Mouse (Mus musculus) ES-E14 (cell line): Measurements from ENCODE around the gene Srm. TPM values are rescaled to one million over a fixed set of nuclear protein-coding genes. Genes with fewer than 3 reads are reported as not detected.

ENCODE experiments used
- DNase-seq: peaks from one replicate; pipeline ENCODE4 v3.0.0-alpha.2; 2013; ENCODE audit warnings: low read depth, low spot score
- H3K27ac ChIP-seq: 2 replicates; pipeline ENCODE4 v1.5.1; 2012; ENCODE audit warnings: low read depth, mild to moderate bottlenecking, low read length, moderate library complexity, mixed read lengths; ENCODE audit not compliant: poor library complexity, insufficient read depth, severe bottlenecking
- H3K36me3 ChIP-seq: 2 replicates; pipeline ENCODE4 v1.6.1; 2012; ENCODE audit warnings: mild to moderate bottlenecking, low read length, moderate library complexity, mixed read lengths; ENCODE audit not compliant: control insufficient read depth, poor library complexity, insufficient read depth, severe bottlenecking
- H3K4me1 ChIP-seq, 2 experiments: fragments of 150-350 bp in 1 of 2; sonication (generic) in 1 of 2; 2 replicates each; pipeline ENCODE4 v1.6.1; 2012; ENCODE audit warnings: low read length in 2 of 2, mild to moderate bottlenecking in 1 of 2, mixed read lengths in 1 of 2; ENCODE audit not compliant: control insufficient read depth in 2 of 2, insufficient read depth in 2 of 2, poor library complexity in 1 of 2
- H3K4me3 ChIP-seq, 2 experiments: fragments of 150-350 bp in 1 of 2; sonication (generic) in 1 of 2; 2 replicates each; pipeline ENCODE4 v1.5.1; 2012; ENCODE audit warnings: low read length in 2 of 2, low read depth in 1 of 2, mild to moderate bottlenecking in 1 of 2, mixed read lengths in 1 of 2; ENCODE audit not compliant: insufficient read depth in 1 of 2, poor library complexity in 1 of 2, severe bottlenecking in 1 of 2
- H3K9ac ChIP-seq: 2 replicates; pipeline ENCODE4 v1.6.1; 2012; ENCODE audit warnings: low read depth, mild to moderate bottlenecking, low read length, mixed read lengths; ENCODE audit not compliant: poor library complexity, insufficient read depth, severe bottlenecking
- H3K9me3 ChIP-seq: fragments of 150-350 bp; sonication (generic); 2 replicates; pipeline ENCODE4 v1.6.1; 2012; ENCODE audit warnings: low read depth, mild to moderate bottlenecking, low read length; ENCODE audit not compliant: control insufficient read depth, insufficient read depth
- CHD2 ChIP-seq: IDR thresholded peaks from 2 replicates; pipeline ENCODE4 v1.6.1; 2014; ENCODE audit warnings: mild to moderate bottlenecking, low read depth, low read length, inconsistent platforms
- HCFC1 ChIP-seq: IDR thresholded peaks from 2 replicates; pipeline ENCODE4 v1.6.1; 2012; ENCODE audit warnings: low read length, inconsistent platforms, borderline replicate concordance; ENCODE audit not compliant: insufficient read depth
- MAFK ChIP-seq: IDR thresholded peaks from 2 replicates; pipeline ENCODE4 v1.6.1; 2014; ENCODE audit warnings: mild to moderate bottlenecking, low read depth, low read length, inconsistent platforms; ENCODE audit not compliant: insufficient read depth
- ZC3H11A ChIP-seq: IDR thresholded peaks from 2 replicates; pipeline ENCODE4 v1.6.1; 2012; ENCODE audit warnings: low read depth, mild to moderate bottlenecking, inconsistent platforms, low read length, borderline replicate concordance
- ZNF384 ChIP-seq: IDR thresholded peaks from 2 replicates; pipeline ENCODE4 v1.6.1; 2012; ENCODE audit warnings: low read depth, low read length, inconsistent platforms
- in situ Hi-C, 2 experiments: fragments of 600-800 bp; cut with MboI; formaldehyde crosslinking; loops; one replicate each; pipeline ENCODE4 v1.15.1; 2025; ENCODE audit warnings: low sequenced_read_pairs in 2 of 2, inconsistent platforms in 1 of 2; ENCODE audit not compliant: unreplicated experiment in 2 of 2
- total RNA-seq: library from RNA; depleted of rRNA; stranded (reverse); fragments of 300-350 nt; gene quantifications from 2 replicates; pipeline ENCODE4 v1.2.3, GENCODE M21; 2012

Srm gene
- total RNA-seq, 1 experiment = 165 TPM

DNA sequence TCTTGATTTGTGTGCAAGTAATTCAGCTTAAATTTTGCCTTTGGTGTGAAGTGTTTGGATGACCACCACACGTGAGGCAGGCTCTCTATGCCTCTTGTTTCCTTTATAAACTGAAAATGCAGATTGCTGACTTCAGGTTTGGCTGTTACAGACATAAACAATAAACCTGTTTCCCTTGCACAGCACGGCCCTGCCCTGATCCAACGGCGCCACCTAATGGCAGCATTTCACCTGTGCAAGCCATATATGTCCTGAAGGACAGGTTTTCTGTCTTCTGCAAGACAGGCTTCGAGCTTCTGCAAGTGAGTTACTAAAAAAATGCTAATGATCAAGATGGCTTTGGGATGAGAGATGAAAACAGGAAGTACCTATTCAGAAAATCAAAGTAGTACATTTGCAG, 16.5 kb downstream of the Srm start:
- no peak overlapping the region for H3K4me3 ChIP-seq
- peaks cover 0 to 14% of the 10 kb centered on the region in 2 experiments; a peak in 1 of 4 replicates for H3K4me1 ChIP-seq
- TF ChIP-seq CHD2 (0 out of 2 replicates have a peak, but pooled peaks have one; percentile 18), HCFC1 (no peak), ZC3H11A (peak; percentile 51)
- no peak overlapping the region for H3K9ac ChIP-seq
- H3K36me3 ChIP-seq = 0 out of 2 replicates have a peak, but pooled peaks cover 2% of the 10 kb centered on the region
- H3K9me3 ChIP-seq = no peaks in the 10 kb centered on the region
- in situ Hi-C loops = loop anchor here in 1 of 2 experiments (10.0 kb wide), 1 partner anchor 433 kb away; no protein-coding TSS in a partner anchor
- no peak overlapping the region for H3K27ac ChIP-seq
- DNase-seq = no peak

DNA sequence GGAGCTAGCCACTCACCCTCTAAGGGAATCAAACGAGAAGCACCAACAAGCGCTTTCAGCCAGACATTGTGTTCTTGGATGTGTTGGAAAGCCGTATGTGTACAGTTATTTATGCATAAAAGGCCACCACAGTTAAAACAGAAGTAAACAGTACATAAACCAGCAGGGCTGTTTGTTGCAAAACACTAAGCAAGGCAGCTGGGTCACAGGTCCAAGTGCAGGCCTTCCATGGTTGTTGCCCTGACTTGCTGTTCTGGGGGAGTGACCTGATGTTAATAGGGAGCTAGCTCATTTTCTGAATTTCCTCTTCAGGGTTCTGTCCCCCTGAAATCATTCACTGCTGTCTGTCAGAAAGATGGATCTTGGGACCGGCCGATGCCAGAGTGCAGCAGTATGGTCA, 18.5 kb downstream of the Srm start:
- Histone ChIP-seq H3K4me1 (peaks cover 3 to 7% of the 10 kb centered on the region in 2 experiments), H3K9me3 (no peaks in the 10 kb centered on the region), H3K36me3 (peaks cover 7% of the 10 kb centered on the region; the same call in 1 of the 2 replicates), H3K9ac (no peak overlapping the region), H3K4me3 (no peak overlapping the region), H3K27ac (no peak overlapping the region)
- in situ Hi-C loops = loop anchor here in 1 of 2 experiments (10.0 kb wide), 1 partner anchor 435 kb away; no protein-coding TSS in a partner anchor
- DNase-seq = no peak
- TF ChIP-seq ZC3H11A (no peak), CHD2 (no peak), HCFC1 (no peak), MAFK (no peak), ZNF384 (no peak)

DNA sequence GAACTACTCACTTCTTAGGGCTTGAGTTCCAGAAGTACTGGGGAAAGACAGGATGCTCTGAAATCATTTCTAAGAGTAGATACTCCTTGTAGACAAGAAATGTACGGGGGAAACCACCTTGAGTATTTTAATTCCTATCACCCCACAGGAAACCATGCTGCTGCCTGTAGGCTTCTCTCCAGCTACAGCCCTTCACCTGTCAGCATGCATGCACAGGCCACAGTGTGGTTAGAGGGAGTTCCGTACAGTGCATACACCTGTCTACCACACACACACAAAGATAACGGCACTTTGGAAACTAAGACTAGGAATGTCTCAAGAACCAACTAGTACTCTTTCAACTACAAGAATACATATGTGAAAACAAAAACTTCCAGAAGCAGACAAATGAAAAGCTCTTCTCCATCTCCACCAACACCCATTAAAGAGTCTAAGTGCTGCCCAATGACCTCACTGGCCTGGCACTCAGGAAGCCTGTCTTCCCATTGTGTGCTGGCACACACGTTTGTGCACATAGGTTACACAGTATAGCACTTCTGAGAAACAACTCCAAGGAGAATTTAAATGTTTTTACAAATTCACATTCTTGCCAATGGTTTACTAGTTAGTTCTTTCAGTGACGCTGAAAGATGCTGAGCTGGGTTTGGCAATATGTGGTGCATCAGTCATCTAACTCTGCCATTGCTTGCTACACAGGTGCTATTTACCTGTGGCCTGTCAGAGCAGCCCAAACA, 19.5 kb downstream of the Srm start:
- Histone ChIP-seq H3K4me3 (no peak overlapping the region), H3K9me3 (no peaks in the 10 kb centered on the region), H3K4me1 (peaks cover 4 to 5% of the 10 kb centered on the region in 2 experiments), H3K9ac (no peak overlapping the region), H3K36me3 (peaks cover 14% of the 10 kb centered on the region; the same call in 1 of the 2 replicates), H3K27ac (no peak overlapping the region)
- DNase-seq = no peak
- in situ Hi-C loops = no loop called here
- TF ChIP-seq ZNF384 = no peak
- 0 out of 2 replicates have a peak, but pooled peaks have one; percentile 58 for TF ChIP-seq CHD2

DNA sequence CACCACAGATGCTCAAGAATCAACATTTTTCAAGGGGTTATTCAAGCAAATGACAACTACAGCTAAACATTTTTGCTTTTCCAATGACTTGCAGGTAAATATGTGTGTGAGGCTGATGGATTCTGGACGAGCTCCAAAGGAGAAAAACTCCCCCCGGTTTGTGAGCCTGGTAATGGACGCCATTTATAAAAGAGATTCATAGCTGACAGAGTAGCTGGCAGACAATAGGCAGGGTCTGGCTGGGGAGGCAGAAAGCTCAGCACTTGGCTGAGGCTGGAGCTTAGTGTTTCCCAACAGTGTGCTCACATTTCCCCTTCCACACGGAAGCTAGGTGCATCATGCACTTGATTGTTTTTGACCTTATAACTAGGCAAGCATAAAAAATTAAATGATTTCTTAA, 21.3 kb downstream of the Srm start:
- H3K4me1 ChIP-seq = peaks cover 4 to 5% of the 10 kb centered on the region in 2 experiments
- DNase-seq = no peak
- no peaks in the 10 kb centered on the region for H3K9me3 ChIP-seq
- H3K27ac ChIP-seq = no peak overlapping the region
- H3K36me3 ChIP-seq = peaks cover 18% of the 10 kb centered on the region
- in situ Hi-C loops = no loop called here
- H3K4me3 ChIP-seq = no peak overlapping the region
- no peak overlapping the region for H3K9ac ChIP-seq
- TF ChIP-seq ZNF384 (no peak), HCFC1 (no peak), ZC3H11A (no peak), MAFK (no peak), CHD2 (no peak)
